Mouse (Mus musculus) forebrain, embryonic 14.5 days (tissue): ENCODE measurements around the gene Olfr263. TPM values are rescaled to one million over a fixed set of nuclear protein-coding genes. Genes with fewer than 3 reads are reported as not detected.

Source experiments
- ATAC-seq: fragments of 200-750 bp; cut with Nextera tagmentation; 2 replicates; pipeline ENCODE4 v1.8.0; 2017; ENCODE audit warnings: mild to moderate bottlenecking, moderate library complexity
- DNase-seq: peaks from one replicate; pipeline ENCODE4 v3.0.0-alpha.2; 2015; ENCODE audit warnings: low spot score
- H3K27ac ChIP-seq: fragments of 300-500 bp; sonication (generic); 2 replicates; pipeline ENCODE4 v1.5.1; 2014; ENCODE audit warnings: low read depth, mild to moderate bottlenecking, control low read depth, low read length, moderate library complexity
- H3K27me3 ChIP-seq: fragments of 300-500 bp; sonication (generic); replicated peaks from 2 replicates; pipeline ENCODE4 v1.6.1; 2014; ENCODE audit warnings: low read length, control low read depth, mixed read lengths; ENCODE audit not compliant: control insufficient read depth, insufficient read depth
- H3K36me3 ChIP-seq: fragments of 300-500 bp; sonication (generic); 2 replicates; pipeline ENCODE4 v1.6.1; 2014; ENCODE audit warnings: low read length, control low read depth; ENCODE audit not compliant: control insufficient read depth, insufficient read depth
- H3K4me1 ChIP-seq: fragments of 300-500 bp; sonication (generic); 2 replicates; pipeline ENCODE4 v1.6.1; 2014; ENCODE audit warnings: antibody characterized with exemption, low read length, control low read depth; ENCODE audit not compliant: control insufficient read depth, insufficient read depth
- H3K4me2 ChIP-seq: fragments of 300-500 bp; sonication (generic); 2 replicates; pipeline ENCODE4 v1.6.1; 2014; ENCODE audit warnings: mild to moderate bottlenecking, control low read depth, low read length
- H3K4me3 ChIP-seq: fragments of 300-500 bp; sonication (generic); 2 replicates; pipeline ENCODE4 v1.5.1; 2014; ENCODE audit warnings: low read depth, low read length, control low read depth
- H3K9ac ChIP-seq: fragments of 300-500 bp; sonication (generic); 2 replicates; pipeline ENCODE4 v1.6.1; 2014; ENCODE audit warnings: mild to moderate bottlenecking, low read length, control low read depth, moderate library complexity
- H3K9me3 ChIP-seq: fragments of 300-500 bp; sonication (generic); replicated peaks from 2 replicates; pipeline ENCODE4 v1.6.1; 2016; ENCODE audit warnings: low read length, control low read depth, mixed read lengths; ENCODE audit not compliant: control insufficient read depth
- WGBS: fragments of 180-500 bp; shearing (Covaris S2); extraction: QIAGEN DNeasy Blood & Tissue Kit; methylation state at CpG from one replicate; pipeline ENCODE4 v1.1.7; 2014; 5-methylcytosine and 5-hydroxymethylcytosine counted together
- polyA plus RNA-seq: library from polyadenylated mRNA; unstranded; fragments of >200 nt; fragmentation: Nextera tagmentation; extraction: Ambion mirVana; gene quantifications from 2 replicates; pipeline ENCODE4 v1.2.1, GENCODE M21; 2014

The Olfr263 gene
- polyA plus RNA-seq, 1 experiment from 2014 or later = not detected

DNA sequence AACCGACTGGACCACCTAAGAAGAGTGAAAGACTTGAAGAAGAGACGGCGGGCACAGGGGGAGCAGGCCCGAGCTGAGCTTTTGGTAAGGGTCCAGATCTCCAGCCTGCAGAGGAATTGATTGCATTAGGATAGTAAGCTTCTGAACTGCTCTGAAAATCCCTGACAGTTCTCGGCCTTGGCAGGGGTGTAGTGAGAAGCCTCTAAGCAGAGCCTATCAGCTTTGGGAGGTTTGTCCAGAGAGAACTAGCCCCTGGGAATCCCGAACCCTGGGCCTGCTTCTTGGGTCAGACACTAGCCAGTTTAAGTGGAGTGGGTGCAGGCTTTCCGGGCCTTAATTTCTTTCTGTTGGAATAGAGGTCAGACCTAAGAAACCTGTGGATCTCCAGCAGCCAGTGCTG is 52.6 kb downstream of the Olfr263 start:
- peaks cover 52% of the 10 kb centered on the region for H3K36me3 ChIP-seq

GRCm38 (mm10) chr13:21183066-21183465 is 53.6 kb downstream of the Olfr263 start:
- Histone ChIP-seq H3K36me3 (peaks cover 63% of the 10 kb centered on the region), H3K27ac (no peak overlapping the region), H3K9ac (no peak overlapping the region), H3K27me3 (no peaks in the 10 kb centered on the region), H3K9me3 (no peaks in the 10 kb centered on the region), H3K4me1 (peaks cover 21% of the 10 kb centered on the region), H3K4me2 (no peak overlapping the region), H3K4me3 (no peak overlapping the region)
- DNase-seq = no peak
- no peak for ATAC-seq
- WGBS = 90% methylated on average over 6 of the region's 6 CpGs

More for the DNA sequence above, 52.6 kb downstream of the Olfr263 start:
- H3K9me3 ChIP-seq = no peaks in the 10 kb centered on the region
- peaks cover 21% of the 10 kb centered on the region for H3K4me1 ChIP-seq
- 67% methylated on average over 7 of the region's 7 CpGs for WGBS
- peak overlapping the region; percentile 89 for H3K9ac ChIP-seq
- no peaks in the 10 kb centered on the region for H3K27me3 ChIP-seq
- peak overlapping the region; percentile 99 for H3K4me3 ChIP-seq
- no peak overlapping the region for H3K27ac ChIP-seq
- H3K4me2 ChIP-seq = peak overlapping the region; percentile 76
- ATAC-seq = no peak
- DNase-seq = no peak

DNA sequence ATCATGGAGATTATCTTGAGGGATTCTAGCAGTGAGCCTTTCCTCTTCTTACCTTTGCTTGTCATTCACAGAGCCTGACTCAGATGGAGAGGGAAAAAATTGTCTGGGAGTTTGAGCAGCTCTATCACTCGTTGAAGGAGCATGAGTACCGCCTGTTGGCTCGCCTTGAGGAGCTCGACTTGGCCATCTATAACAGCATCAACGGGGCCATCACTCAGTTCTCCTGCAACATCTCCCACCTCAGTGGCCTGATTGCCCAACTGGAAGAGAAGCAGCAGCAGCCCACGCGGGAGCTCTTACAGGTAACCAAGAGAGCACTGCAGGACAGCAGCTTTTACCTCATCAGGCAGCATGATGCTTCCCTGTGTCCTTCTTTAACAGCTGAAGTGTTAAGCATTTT is 54.2 kb downstream of the Olfr263 start:
- Histone ChIP-seq H3K27ac (no peak overlapping the region), H3K36me3 (peaks cover 69% of the 10 kb centered on the region), H3K9ac (no peak overlapping the region), H3K4me1 (peaks cover 21% of the 10 kb centered on the region), H3K4me2 (no peak overlapping the region), H3K9me3 (no peaks in the 10 kb centered on the region), H3K4me3 (no peak overlapping the region), H3K27me3 (no peaks in the 10 kb centered on the region)
- ATAC-seq (no peak), DNase-seq (no peak)
- 97% methylated on average over 7 of the region's 7 CpGs for WGBS

DNA sequence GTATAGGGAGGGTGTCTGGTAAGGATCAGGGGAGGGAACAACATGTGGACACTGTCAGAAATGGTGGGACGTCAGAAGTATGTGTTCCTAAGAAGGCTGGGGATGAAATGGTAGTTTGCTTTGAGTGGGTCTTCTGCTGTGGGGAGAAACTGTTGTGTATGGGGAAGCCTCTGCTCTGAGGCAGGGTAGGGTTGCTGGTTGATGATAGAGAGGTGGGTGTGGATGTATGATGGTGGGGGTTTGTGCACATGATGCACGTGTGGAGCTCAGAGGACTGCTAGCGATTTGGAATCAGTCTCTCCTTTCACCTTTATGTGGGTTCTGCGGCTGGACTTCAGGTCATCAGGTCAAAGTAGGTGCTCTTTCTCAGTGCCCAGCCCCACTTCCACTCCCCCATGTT is 56.1 kb downstream of the Olfr263 start:
- WGBS = 89% methylated on average over 4 of the region's 4 CpGs
- no peaks in the 10 kb centered on the region for H3K27me3 ChIP-seq
- H3K4me3 ChIP-seq = no peak overlapping the region
- DNase-seq = no peak
- ATAC-seq = no peak
- H3K9ac ChIP-seq = no peak overlapping the region
- no peak overlapping the region for H3K4me2 ChIP-seq
- no peak overlapping the region for H3K27ac ChIP-seq
- no peaks in the 10 kb centered on the region for H3K9me3 ChIP-seq
- peaks cover 16% of the 10 kb centered on the region for H3K4me1 ChIP-seq
- H3K36me3 ChIP-seq = peaks cover 87% of the 10 kb centered on the region

Other genes starting within 250 kb of the Olfr263 start
- gene Olfr1370, start 54.7 kb upstream of the Olfr263 start, polyA plus RNA-seq = not detected in 2 replicates
- not detected in 2 replicates for gene Olfr1369-ps1, start 18.2 kb upstream of the Olfr263 start, polyA plus RNA-seq
- gene Olfr1368, start 16.2 kb downstream of the Olfr263 start, polyA plus RNA-seq = not detected in 2 replicates
- 80.7 and 82.3 TPM in 2 replicates for gene Trim27, start 49.8 kb downstream of the Olfr263 start, polyA plus RNA-seq
- not detected in 2 replicates for gene Gpx5, start 163.1 kb downstream of the Olfr263 start, polyA plus RNA-seq
- not detected in 2 replicates for gene Gpx6, start 182.5 kb downstream of the Olfr263 start, polyA plus RNA-seq
- not detected in 2 replicates for gene Olfr1367, start 217.3 kb downstream of the Olfr263 start, polyA plus RNA-seq
- 14.7 and 15.0 TPM in 2 replicates for gene Zscan12, start 233.2 kb downstream of the Olfr263 start, polyA plus RNA-seq